Mouse (Mus musculus): ENCODE results near the gene Cavin3. TPM values are rescaled to one million over a fixed set of nuclear protein-coding genes. Genes with fewer than 3 reads are reported as not detected.

Cavin3 gene
- polyA plus RNA-seq, 1 experiment from 2014 or later: 14.0 TPM

Other genes with a start within 250 kb of the Cavin3 start
- gene Olfr688, start 194.2 kb downstream of the Cavin3 start, polyA plus RNA-seq (2015; fragmentation: Nextera tagmentation; extraction: Ambion mirVana): not detected in 2 replicates
- not detected in 2 replicates for gene Olfr689, start 171.1 kb downstream of the Cavin3 start, polyA plus RNA-seq (2015; fragmentation: Nextera tagmentation; extraction: Ambion mirVana)
- not detected in 2 replicates for gene Olfr690, start 148.2 kb downstream of the Cavin3 start, polyA plus RNA-seq (2015; fragmentation: Nextera tagmentation; extraction: Ambion mirVana)
- not detected in 2 replicates for gene Olfr691, start 140.0 kb downstream of the Cavin3 start, polyA plus RNA-seq (2015; fragmentation: Nextera tagmentation; extraction: Ambion mirVana)
- gene Olfr692, start 114.1 kb downstream of the Cavin3 start, polyA plus RNA-seq (2015; fragmentation: Nextera tagmentation; extraction: Ambion mirVana): not detected in 2 replicates
- not detected in 2 replicates for gene Gm5901, start 107.3 kb downstream of the Cavin3 start, polyA plus RNA-seq (2015; fragmentation: Nextera tagmentation; extraction: Ambion mirVana)
- 13.7 and 16.0 TPM in 2 replicates for gene Fam160a2, start 82.2 kb downstream of the Cavin3 start, polyA plus RNA-seq (2015; fragmentation: Nextera tagmentation; extraction: Ambion mirVana)
- gene Cnga4, start 77.7 kb downstream of the Cavin3 start, polyA plus RNA-seq (2015; fragmentation: Nextera tagmentation; extraction: Ambion mirVana): 0.05 TPM in 1 of 2 replicates, not detected in the other
- gene Cckbr, start 56.6 kb downstream of the Cavin3 start, polyA plus RNA-seq (2015; fragmentation: Nextera tagmentation; extraction: Ambion mirVana): 0.06 and 0.20 TPM in 2 replicates
- gene Smpd1, start 72.1 kb upstream of the Cavin3 start, polyA plus RNA-seq (2015; fragmentation: Nextera tagmentation; extraction: Ambion mirVana): 24.3 and 25.6 TPM in 2 replicates
- gene Apbb1, start 99.4 kb upstream of the Cavin3 start, polyA plus RNA-seq (2015; fragmentation: Nextera tagmentation; extraction: Ambion mirVana): 6.5 and 7.7 TPM in 2 replicates
- 0.35 and 0.74 TPM in 2 replicates for gene Hpx, start 117.8 kb upstream of the Cavin3 start, polyA plus RNA-seq (2015; fragmentation: Nextera tagmentation; extraction: Ambion mirVana)
- gene Trim3, start 151.3 kb upstream of the Cavin3 start, polyA plus RNA-seq (2015; fragmentation: Nextera tagmentation; extraction: Ambion mirVana): 4.2 TPM in 2 replicates
- gene Timm10b, start 157.8 kb upstream of the Cavin3 start, polyA plus RNA-seq (2015; fragmentation: Nextera tagmentation; extraction: Ambion mirVana): 273 and 277 TPM in 2 replicates
- 43.3 and 46.4 TPM in 2 replicates for gene Arfip2, start 158.1 kb upstream of the Cavin3 start, polyA plus RNA-seq (2015; fragmentation: Nextera tagmentation; extraction: Ambion mirVana)
- gene Gm45799, start 158.3 kb upstream of the Cavin3 start, polyA plus RNA-seq (2015; fragmentation: Nextera tagmentation; extraction: Ambion mirVana): 65.0 and 66.0 TPM in 2 replicates
- 0.37 and 0.61 TPM in 2 replicates for gene Dnhd1, start 168.5 kb upstream of the Cavin3 start, polyA plus RNA-seq (2015; fragmentation: Nextera tagmentation; extraction: Ambion mirVana)

All from thymus, postnatal 0 days (tissue).